Mouse (Mus musculus): Measurements from ENCODE around the gene Lce3c. TPM values are rescaled to one million over a fixed set of nuclear protein-coding genes. Genes with fewer than 3 reads are reported as not detected.

The Lce3c gene
- total RNA-seq (2014; fragmentation: Nextera tagmentation), result not detected in 2 replicates
- total RNA-seq (2017), result not detected in 2 replicates
- not detected in 2 replicates for polyA plus RNA-seq (2012)

DNA sequence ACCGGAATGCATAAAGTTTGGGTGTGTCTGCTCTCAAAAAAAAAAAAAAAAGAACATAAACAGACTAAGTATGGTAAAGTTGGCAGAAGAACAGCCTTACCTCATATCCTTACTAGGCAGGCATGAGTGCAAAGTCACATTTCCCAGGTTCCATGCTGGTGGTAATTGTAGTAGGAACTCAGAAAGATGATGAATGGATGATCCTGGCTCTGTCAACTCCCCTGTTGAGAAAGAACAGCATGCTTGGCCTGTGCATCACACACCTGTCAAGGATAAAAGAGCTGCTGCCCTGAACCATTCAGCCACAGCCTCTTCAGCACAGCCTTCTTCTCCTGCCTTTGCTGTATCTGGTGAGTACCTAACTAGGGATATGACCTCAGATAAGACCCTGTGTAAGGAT is at the start of gene Lce3c:
Gene Lce3c, plus strand, starts transcription at position 301 of the 400 bp plus-strand sequence.
- Histone ChIP-seq H3K36me3 (replicated peaks) (no peaks in the 10 kb centered on the region), H3K4me1 (ENCODE audit: insufficient read depth, low read depth, low read length) (no peaks in the 10 kb centered on the region), H3K27me3 (ENCODE audit: insufficient read depth, low read length) (no peaks in the 10 kb centered on the region), H3K4me3 (ENCODE audit: low read depth, low read length) (no peak within 1 kb of the TSS), H3K9me3 (replicated peaks) (no peaks in the 10 kb centered on the region)
- ATAC-seq (ENCODE audit: extremely low read depth, insufficient number of reproducible peaks, low FRiP score, poor library complexity, severe bottlenecking) (no peak), DNase-seq (ENCODE audit: low spot score) (no peak)
- TF ChIP-seq CTCF (IDR thresholded peaks at IDR 0.05; ENCODE audit: low read depth, low read length) (no peak), GATA1 (IDR thresholded peaks at IDR 0.05; ENCODE audit: borderline replicate concordance, low read length) (no peak)

DNA sequence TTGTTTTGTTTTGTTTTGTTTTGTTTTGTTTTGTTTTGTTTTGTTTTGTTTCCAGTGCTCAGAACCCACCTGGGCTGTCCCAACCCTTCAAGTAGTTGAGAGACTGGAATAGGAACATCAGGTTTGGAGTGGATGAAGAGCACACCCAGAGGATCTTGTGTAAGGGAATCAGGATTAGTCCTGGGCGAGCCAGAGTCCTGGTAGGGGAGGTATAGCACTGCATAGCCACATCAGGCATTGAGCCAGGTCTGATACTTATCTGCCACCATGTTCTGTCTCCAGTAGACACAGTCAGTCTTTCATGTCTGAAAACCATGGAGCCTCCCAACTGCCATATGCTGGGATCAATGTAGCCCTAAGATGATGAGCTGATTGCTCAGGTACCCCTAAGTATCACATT is 49.8 kb upstream of the Lce3c start:
- Histone ChIP-seq H3K4me1 (ENCODE audit: insufficient read depth, low read depth, low read length) (no peaks in the 10 kb centered on the region), H3K9me3 (replicated peaks) (peaks cover 2% of the 10 kb centered on the region; the same call in 1 of the 2 replicates), H3K27me3 (ENCODE audit: insufficient read depth, low read length) (no peaks in the 10 kb centered on the region), H3K36me3 (replicated peaks) (no peaks in the 10 kb centered on the region), H3K4me3 (ENCODE audit: low read depth, low read length) (no peak overlapping the region)
- ATAC-seq (ENCODE audit: extremely low read depth, insufficient number of reproducible peaks, low FRiP score, poor library complexity, severe bottlenecking), result no peak
- no peak for DNase-seq (ENCODE audit: low spot score)
- TF ChIP-seq GATA1 (IDR thresholded peaks at IDR 0.05; ENCODE audit: borderline replicate concordance, low read length), result no peak
- TF ChIP-seq GATA2 (IDR thresholded peaks at IDR 0.05; ENCODE audit: borderline replicate concordance, low read depth, low read length), result no peak
- no peak for TF ChIP-seq TAL1 (conservative IDR thresholded peaks at IDR 0.05; ENCODE audit: low read depth, low read length)
- no peak for TF ChIP-seq CTCF (IDR thresholded peaks at IDR 0.05; ENCODE audit: low read depth, low read length)
- no peak for TF ChIP-seq POLR2AphosphoS5 (IDR thresholded peaks at IDR 0.05; ENCODE audit: insufficient replicate concordance, low read depth, low read length)

DNA sequence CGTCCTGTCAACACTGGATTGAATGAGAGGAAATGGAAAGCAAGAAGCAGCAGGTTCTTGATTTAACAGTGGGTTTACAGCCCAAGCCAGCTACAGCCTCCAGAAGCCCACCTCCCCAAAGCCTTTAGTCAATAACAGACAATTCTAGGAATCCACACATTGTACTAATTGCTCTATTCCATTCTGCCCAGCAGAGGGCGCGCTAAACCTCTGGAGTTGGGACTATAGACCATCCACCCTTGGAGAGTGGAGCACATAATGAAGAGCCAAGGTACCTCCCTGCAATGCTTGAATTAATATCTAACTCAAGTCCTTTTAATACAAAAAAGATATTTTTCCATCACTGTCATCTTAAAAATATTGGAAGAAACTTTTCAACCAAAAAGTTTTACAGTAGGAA is 41.3 kb upstream of the Lce3c start:
- DNase-seq (ENCODE audit: low spot score) (no peak), ATAC-seq (ENCODE audit: extremely low read depth, insufficient number of reproducible peaks, low FRiP score, poor library complexity, severe bottlenecking) (no peak; the same call in 1 of the 2 replicates)
- no peaks in the 10 kb centered on the region for H3K27me3 ChIP-seq (ENCODE audit: insufficient read depth, low read length)
- no peak for TF ChIP-seq GATA1 (IDR thresholded peaks at IDR 0.05; ENCODE audit: borderline replicate concordance, low read length)
- TF ChIP-seq GATA2 (IDR thresholded peaks at IDR 0.05; ENCODE audit: borderline replicate concordance, low read depth, low read length), result no peak
- TF ChIP-seq TAL1 (conservative IDR thresholded peaks at IDR 0.05; ENCODE audit: low read depth, low read length), result no peak
- no peak for TF ChIP-seq CTCF (IDR thresholded peaks at IDR 0.05; ENCODE audit: low read depth, low read length)
- no peak for TF ChIP-seq POLR2AphosphoS5 (IDR thresholded peaks at IDR 0.05; ENCODE audit: insufficient replicate concordance, low read depth, low read length)
- no peaks in the 10 kb centered on the region for H3K9me3 ChIP-seq (replicated peaks)
- no peaks in the 10 kb centered on the region for H3K36me3 ChIP-seq (replicated peaks)
- H3K4me3 ChIP-seq (ENCODE audit: low read depth, low read length), result no peak overlapping the region
- no peaks in the 10 kb centered on the region for H3K4me1 ChIP-seq (ENCODE audit: insufficient read depth, low read depth, low read length)

DNA sequence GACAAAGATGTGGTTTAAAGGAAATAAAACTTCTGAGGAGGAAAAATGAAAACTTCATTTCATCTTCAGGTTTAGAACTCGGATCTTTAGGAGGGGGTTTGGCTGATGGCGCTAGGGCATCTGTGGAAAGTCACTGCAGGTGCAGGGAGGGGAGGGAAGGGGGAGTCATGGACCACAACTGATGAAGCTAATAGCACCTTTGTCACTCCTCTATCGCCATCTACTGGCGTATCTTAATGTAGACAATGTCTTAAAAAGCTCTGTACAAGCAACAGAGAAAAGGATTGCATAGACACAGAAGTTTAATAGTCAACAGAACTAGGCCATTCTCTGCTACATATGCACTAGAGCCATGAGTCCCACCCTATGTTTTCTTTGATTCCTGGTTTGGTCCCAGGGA is 40.6 kb upstream of the Lce3c start:
- ATAC-seq (ENCODE audit: extremely low read depth, insufficient number of reproducible peaks, low FRiP score, poor library complexity, severe bottlenecking), result no peak
- H3K4me3 ChIP-seq (ENCODE audit: low read depth, low read length), result no peak overlapping the region

DNA sequence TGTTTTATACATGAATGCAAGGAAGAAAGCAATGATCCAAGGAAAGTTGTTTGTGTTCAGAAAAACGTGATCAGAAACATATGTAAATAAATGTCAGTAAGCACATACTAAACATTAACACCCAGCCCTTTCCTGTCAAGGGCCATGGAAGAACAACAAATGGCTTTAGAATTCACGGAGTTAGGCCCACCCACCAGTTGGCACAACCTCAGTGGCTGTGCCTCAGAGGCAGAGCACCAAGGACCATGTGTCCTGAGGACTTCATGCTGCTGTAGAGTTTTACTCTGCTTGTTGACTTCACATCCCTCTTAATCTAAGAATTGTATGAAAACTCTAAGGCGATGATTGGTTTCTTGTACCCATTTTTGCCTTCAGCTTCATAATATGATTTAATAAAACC is 39.1 kb upstream of the Lce3c start:
- Histone ChIP-seq H3K36me3 (replicated peaks) (no peaks in the 10 kb centered on the region), H3K4me3 (ENCODE audit: low read depth, low read length) (no peak overlapping the region), H3K27me3 (ENCODE audit: insufficient read depth, low read length) (no peaks in the 10 kb centered on the region), H3K4me1 (ENCODE audit: insufficient read depth, low read depth, low read length) (no peaks in the 10 kb centered on the region), H3K9me3 (replicated peaks) (no peaks in the 10 kb centered on the region)
- TF ChIP-seq GATA2 (IDR thresholded peaks at IDR 0.05; ENCODE audit: borderline replicate concordance, low read depth, low read length) (no peak), GATA1 (IDR thresholded peaks at IDR 0.05; ENCODE audit: borderline replicate concordance, low read length) (no peak), TAL1 (conservative IDR thresholded peaks at IDR 0.05; ENCODE audit: low read depth, low read length) (no peak), CTCF (IDR thresholded peaks at IDR 0.05; ENCODE audit: low read depth, low read length) (no peak), POLR2AphosphoS5 (IDR thresholded peaks at IDR 0.05; ENCODE audit: insufficient replicate concordance, low read depth, low read length) (no peak)
- ATAC-seq (ENCODE audit: extremely low read depth, insufficient number of reproducible peaks, low FRiP score, poor library complexity, severe bottlenecking) (no peak), DNase-seq (ENCODE audit: low spot score) (no peak)

More for the DNA sequence above, 40.6 kb upstream of the Lce3c start:
- Histone ChIP-seq H3K9me3 (replicated peaks) (no peaks in the 10 kb centered on the region), H3K27me3 (ENCODE audit: insufficient read depth, low read length) (no peaks in the 10 kb centered on the region), H3K36me3 (replicated peaks) (no peaks in the 10 kb centered on the region), H3K4me1 (ENCODE audit: insufficient read depth, low read depth, low read length) (no peaks in the 10 kb centered on the region)
- TF ChIP-seq CTCF (IDR thresholded peaks at IDR 0.05; ENCODE audit: low read depth, low read length), result no peak
- no peak for TF ChIP-seq GATA2 (IDR thresholded peaks at IDR 0.05; ENCODE audit: borderline replicate concordance, low read depth, low read length)
- no peak for TF ChIP-seq TAL1 (conservative IDR thresholded peaks at IDR 0.05; ENCODE audit: low read depth, low read length)
- TF ChIP-seq GATA1 (IDR thresholded peaks at IDR 0.05; ENCODE audit: borderline replicate concordance, low read length), result no peak
- no peak for DNase-seq (ENCODE audit: low spot score)

DNA sequence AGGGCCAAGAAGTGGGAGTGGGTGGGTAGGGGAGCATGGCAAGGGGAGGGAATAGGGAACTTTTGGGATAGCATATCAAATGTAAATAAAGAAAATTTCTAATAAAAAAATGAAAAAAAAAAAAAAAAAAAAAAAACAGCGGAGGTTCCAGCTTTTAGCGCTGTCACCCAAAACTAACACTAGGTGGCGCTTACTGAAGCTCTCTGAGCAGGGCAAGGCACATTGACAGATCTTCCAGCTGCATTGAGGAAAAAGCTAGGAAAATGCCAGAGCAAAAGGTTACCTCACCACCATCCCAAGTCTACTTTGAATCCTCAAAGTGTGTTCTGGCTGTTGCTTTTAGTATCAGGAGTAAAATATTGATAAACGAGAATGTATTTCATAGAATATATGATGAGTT is 36.7 kb upstream of the Lce3c start:
- Histone ChIP-seq H3K4me3 (ENCODE audit: low read depth, low read length) (no peak overlapping the region), H3K27me3 (ENCODE audit: insufficient read depth, low read length) (no peaks in the 10 kb centered on the region), H3K4me1 (ENCODE audit: insufficient read depth, low read depth, low read length) (no peaks in the 10 kb centered on the region), H3K9me3 (replicated peaks) (no peaks in the 10 kb centered on the region), H3K36me3 (replicated peaks) (no peaks in the 10 kb centered on the region)
- ATAC-seq (ENCODE audit: extremely low read depth, insufficient number of reproducible peaks, low FRiP score, poor library complexity, severe bottlenecking) (no peak), DNase-seq (ENCODE audit: low spot score) (no peak)
- no peak for TF ChIP-seq TAL1 (conservative IDR thresholded peaks at IDR 0.05; ENCODE audit: low read depth, low read length)
- TF ChIP-seq POLR2AphosphoS5 (IDR thresholded peaks at IDR 0.05; ENCODE audit: insufficient replicate concordance, low read depth, low read length), result no peak
- no peak for TF ChIP-seq CTCF (IDR thresholded peaks at IDR 0.05; ENCODE audit: low read depth, low read length)
- TF ChIP-seq GATA1 (IDR thresholded peaks at IDR 0.05; ENCODE audit: borderline replicate concordance, low read length), result no peak
- TF ChIP-seq GATA2 (IDR thresholded peaks at IDR 0.05; ENCODE audit: borderline replicate concordance, low read depth, low read length), result no peak

DNA sequence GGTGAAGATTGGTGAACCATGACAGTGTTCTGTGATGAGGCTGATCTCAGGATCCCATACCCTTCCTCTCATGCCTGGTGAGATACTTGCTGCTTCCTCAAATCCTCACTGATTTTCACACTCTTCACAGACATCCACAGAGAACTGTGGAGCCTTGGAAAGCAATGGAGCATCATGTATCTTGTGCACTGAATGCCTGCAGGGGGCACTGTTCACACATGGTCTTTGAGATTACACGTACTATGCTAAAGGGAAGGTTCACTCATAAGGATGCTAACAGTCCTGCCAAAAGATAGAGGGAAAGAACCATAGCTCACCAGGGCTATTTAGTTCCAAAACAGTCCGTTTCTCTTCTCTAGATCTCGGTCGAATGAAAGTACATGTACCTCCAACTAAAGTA is 23.9 kb upstream of the Lce3c start:
- ATAC-seq (ENCODE audit: extremely low read depth, insufficient number of reproducible peaks, low FRiP score, poor library complexity, severe bottlenecking) (no peak), DNase-seq (ENCODE audit: low spot score) (no peak)
- no peak for TF ChIP-seq GATA2 (IDR thresholded peaks at IDR 0.05; ENCODE audit: borderline replicate concordance, low read depth, low read length)
- no peak for TF ChIP-seq CTCF (IDR thresholded peaks at IDR 0.05; ENCODE audit: low read depth, low read length)
- no peak for TF ChIP-seq POLR2AphosphoS5 (IDR thresholded peaks at IDR 0.05; ENCODE audit: insufficient replicate concordance, low read depth, low read length)
- Histone ChIP-seq H3K27me3 (ENCODE audit: insufficient read depth, low read length) (no peaks in the 10 kb centered on the region), H3K4me3 (ENCODE audit: low read depth, low read length) (no peak overlapping the region), H3K4me1 (ENCODE audit: insufficient read depth, low read depth, low read length) (no peaks in the 10 kb centered on the region), H3K9me3 (replicated peaks) (peaks cover 3% of the 10 kb centered on the region), H3K36me3 (replicated peaks) (no peaks in the 10 kb centered on the region)
